Mouse (Mus musculus) heart, embryonic 13.5 days (tissue): ENCODE data around the gene Fam69a. TPM values are rescaled to one million over a fixed set of nuclear protein-coding genes. Genes with fewer than 3 reads are reported as not detected.

Experiments
- ATAC-seq: fragments of 200-750 bp; cut with Nextera tagmentation; 2 replicates; pipeline ENCODE4 v1.8.0; 2017; ENCODE audit warnings: moderate TSS enrichment; ENCODE audit not compliant: insufficient number of reproducible peaks, low FRiP score, low TSS enrichment; ENCODE audit errors: extremely low read depth
- H3K27ac ChIP-seq: fragments of 300-500 bp; sonication (generic); replicated peaks from 2 replicates; pipeline ENCODE4 v1.5.1; 2015; ENCODE audit warnings: moderate library complexity, mild to moderate bottlenecking, inconsistent platforms
- H3K27me3 ChIP-seq: fragments of 300-500 bp; sonication (generic); replicated peaks from 2 replicates; pipeline ENCODE4 v1.6.1; 2015; ENCODE audit warnings: mild to moderate bottlenecking, inconsistent platforms
- H3K36me3 ChIP-seq: fragments of 300-500 bp; sonication (generic); 2 replicates; pipeline ENCODE4 v1.6.1; 2015; ENCODE audit warnings: mild to moderate bottlenecking, inconsistent platforms
- H3K4me1 ChIP-seq: fragments of 300-500 bp; sonication (generic); 2 replicates; pipeline ENCODE4 v1.6.1; 2015; ENCODE audit warnings: inconsistent platforms
- H3K4me2 ChIP-seq: fragments of 300-500 bp; sonication (generic); 2 replicates; pipeline ENCODE4 v1.6.1; 2015; ENCODE audit warnings: inconsistent platforms, mild to moderate bottlenecking, moderate library complexity
- H3K4me3 ChIP-seq: fragments of 300-500 bp; sonication (generic); 2 replicates; pipeline ENCODE4 v1.5.1; 2015; ENCODE audit warnings: moderate library complexity, mild to moderate bottlenecking, inconsistent platforms
- H3K9ac ChIP-seq: fragments of 300-500 bp; sonication (generic); 2 replicates; pipeline ENCODE4 v1.6.1; 2015; ENCODE audit warnings: inconsistent platforms, mild to moderate bottlenecking, moderate library complexity
- H3K9me3 ChIP-seq: fragments of 300-500 bp; sonication (generic); 2 replicates; pipeline ENCODE4 v1.6.1; 2016; ENCODE audit warnings: inconsistent platforms
- WGBS: fragments of 180-500 bp; shearing (Covaris S2); methylation state at CpG from one replicate; pipeline ENCODE4 v1.1.7; 2015; ENCODE audit warnings: mixed read lengths; 5-methylcytosine and 5-hydroxymethylcytosine counted together
- polyA plus RNA-seq: library from polyadenylated mRNA; unstranded; fragments of >200 nt; fragmentation: Nextera tagmentation; extraction: Ambion mirVana; gene quantifications from 2 replicates; pipeline ENCODE4 v1.2.1, GENCODE M21; 2015

Fam69a gene
- polyA plus RNA-seq, 1 experiment from 2014 or later = 17.9 TPM

DNA sequence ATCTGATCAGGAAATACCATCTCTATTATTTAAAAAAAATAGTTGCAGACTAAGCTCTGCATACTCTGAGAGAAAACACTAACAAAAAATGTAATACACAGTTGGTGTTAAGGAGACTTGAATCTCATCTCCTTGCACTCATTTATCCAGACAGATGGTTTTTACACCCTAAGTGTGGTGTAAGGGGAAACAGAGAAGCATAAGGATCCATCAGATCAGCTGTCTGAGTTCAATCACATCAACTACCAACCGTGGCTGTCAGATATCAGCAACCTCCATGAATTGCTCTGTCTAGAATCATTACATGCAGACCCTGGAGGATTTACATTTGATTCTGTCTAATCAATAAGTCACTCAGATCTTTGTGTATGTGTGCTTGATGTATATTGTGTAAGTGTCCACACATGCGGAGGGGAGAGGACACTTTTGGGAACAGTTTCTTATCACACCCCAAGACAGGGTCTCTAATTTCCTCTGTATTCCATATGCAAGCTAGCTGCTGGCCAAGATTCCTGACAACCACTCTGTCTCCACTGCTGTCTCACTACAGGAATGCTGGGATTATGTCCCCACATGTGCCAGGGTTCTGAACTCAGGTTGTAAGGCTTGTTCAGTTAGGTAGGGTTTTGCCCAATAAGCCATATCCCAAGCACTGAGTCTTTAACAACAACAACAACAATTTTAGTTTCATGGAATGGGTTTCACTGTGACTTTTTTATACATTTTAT is 22.7 kb downstream of the Fam69a start:
- H3K9ac ChIP-seq = no peak overlapping the region
- H3K4me3 ChIP-seq = no peak overlapping the region
- peaks cover 39% of the 10 kb centered on the region for H3K4me1 ChIP-seq
- no peaks in the 10 kb centered on the region for H3K9me3 ChIP-seq
- no peak overlapping the region for H3K4me2 ChIP-seq
- 67% methylated on average over 2 of the region's 2 CpGs for WGBS
- no peak overlapping the region for H3K27ac ChIP-seq
- H3K27me3 ChIP-seq = no peaks in the 10 kb centered on the region
- H3K36me3 ChIP-seq = no peaks in the 10 kb centered on the region
- no peak for ATAC-seq

DNA sequence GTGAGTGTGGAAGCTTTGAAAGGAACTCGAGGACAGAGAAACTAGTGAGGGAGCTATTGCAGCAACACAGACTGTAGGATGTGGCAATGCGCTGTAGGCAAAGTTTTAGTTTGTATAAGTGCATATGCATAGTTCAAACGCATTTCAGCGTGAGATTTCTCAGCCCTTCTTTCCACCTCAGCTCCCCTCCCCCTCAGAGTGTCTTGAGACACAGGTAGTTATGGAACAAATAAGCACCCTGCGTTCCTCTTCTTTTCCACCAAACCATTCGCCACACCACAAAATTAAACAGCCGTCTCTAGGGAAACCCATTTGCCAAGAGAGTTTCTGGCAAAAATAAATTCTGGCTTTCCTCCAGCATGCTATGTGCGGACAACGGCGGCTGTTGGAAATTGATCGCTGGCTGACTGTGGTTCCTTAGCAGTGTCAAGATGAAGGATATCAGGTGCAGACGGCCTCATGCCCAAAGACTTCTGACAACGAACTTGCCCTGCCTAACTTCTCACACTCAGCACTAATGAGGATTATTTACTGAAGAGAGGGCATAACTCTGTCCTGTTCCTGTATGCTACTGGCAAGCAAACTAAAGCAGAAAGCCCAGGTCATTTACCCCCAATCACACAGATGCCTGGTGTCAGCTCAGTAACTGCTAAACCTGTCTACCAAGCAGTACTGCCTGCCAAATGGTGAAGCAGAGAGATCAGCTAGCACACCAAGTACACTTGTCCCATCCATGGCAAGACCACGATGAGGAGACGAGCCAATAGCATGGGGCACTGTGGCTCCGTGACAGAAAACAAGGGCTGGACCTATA is 25.2 kb downstream of the Fam69a start:
- peaks cover 37% of the 10 kb centered on the region for H3K4me1 ChIP-seq
- peak overlapping the region; percentile 40 for H3K4me3 ChIP-seq
- no peaks in the 10 kb centered on the region for H3K27me3 ChIP-seq
- no peaks in the 10 kb centered on the region for H3K36me3 ChIP-seq
- peak overlapping the region; percentile 66 for H3K4me2 ChIP-seq
- H3K27ac ChIP-seq = peak overlapping the region; percentile 56
- peak overlapping the region; percentile 61 for H3K9ac ChIP-seq
- no peaks in the 10 kb centered on the region; the same call in 1 of the 2 replicates for H3K9me3 ChIP-seq
- no peak; the same call in 1 of the 2 replicates for ATAC-seq
- WGBS = 41% methylated on average over 16 of the region's 16 CpGs

DNA sequence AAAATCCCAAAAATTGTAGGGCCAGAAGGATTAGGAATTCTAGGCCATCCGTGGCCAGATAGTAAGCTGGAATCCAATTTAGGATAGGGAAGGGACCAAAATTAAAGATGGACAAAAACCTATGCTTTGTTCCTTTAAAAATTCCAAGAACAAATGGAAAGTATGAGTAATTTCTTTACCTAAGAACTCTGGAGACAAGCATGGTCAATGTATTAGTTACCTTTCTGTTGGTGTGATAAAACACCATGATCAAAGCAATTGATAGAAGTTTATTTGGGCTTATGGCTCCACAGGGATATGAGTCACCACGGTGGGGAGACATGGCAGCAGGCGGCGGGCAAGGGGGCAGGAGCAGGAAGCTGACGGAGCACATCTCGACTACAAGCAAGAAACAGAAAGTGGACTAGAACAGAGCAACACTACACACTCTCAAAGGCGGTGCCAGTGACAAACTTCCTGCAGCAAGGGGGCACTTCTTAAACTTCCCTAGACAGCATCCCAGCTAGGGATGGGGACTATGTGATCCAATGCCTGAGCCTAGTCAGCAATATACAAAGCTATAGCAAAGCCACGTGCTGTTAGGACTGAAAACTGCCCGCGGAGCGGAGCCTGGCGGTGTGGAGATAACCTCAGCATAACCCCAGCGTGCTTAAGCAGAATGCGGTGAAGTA is 26.2 kb downstream of the Fam69a start:
- no peaks in the 10 kb centered on the region for H3K36me3 ChIP-seq
- no peaks in the 10 kb centered on the region; the same call in 1 of the 2 replicates for H3K9me3 ChIP-seq
- H3K27me3 ChIP-seq = no peaks in the 10 kb centered on the region
- peak overlapping the region; percentile 40 for H3K4me3 ChIP-seq
- ATAC-seq = no peak
- peaks cover 29% of the 10 kb centered on the region for H3K4me1 ChIP-seq
- peak overlapping the region; percentile 62 for H3K9ac ChIP-seq
- 32% methylated on average over 14 of the region's 14 CpGs for WGBS
- H3K4me2 ChIP-seq = peak overlapping the region; percentile 66
- H3K27ac ChIP-seq = no peak overlapping the region

DNA sequence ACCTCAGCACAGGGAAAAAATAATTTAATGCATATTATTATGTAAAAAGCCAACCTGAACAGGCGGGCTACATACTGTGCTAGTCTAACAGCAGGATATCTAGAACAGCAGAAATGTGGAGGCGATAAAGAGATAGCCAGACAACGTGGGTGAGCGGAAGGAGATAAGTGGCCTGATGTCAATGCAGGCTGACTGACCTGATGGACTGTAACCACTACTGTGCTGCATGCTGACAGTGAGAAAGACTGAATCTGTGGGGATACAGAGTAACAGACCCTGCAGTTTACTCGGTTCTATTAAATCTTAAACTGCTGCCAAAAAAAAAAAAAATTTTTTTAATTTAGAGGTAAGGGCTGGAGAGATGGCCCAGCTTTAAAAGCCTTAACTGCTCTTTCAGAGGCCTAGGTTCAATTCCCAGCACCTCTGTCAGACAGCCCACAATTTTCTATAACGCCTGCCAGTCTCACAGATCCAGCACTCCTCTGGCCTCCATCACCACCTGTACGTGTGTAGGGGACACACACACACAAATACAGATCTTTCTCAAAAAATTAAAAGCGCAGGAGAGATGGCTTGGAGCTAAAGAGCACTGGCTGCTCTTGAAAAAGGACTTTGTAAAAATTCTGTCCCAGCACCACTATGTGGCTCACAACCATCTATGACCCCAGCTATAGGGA is 27.1 kb downstream of the Fam69a start:
- Histone ChIP-seq H3K27me3 (no peaks in the 10 kb centered on the region), H3K4me2 (no peak overlapping the region), H3K9ac (no peak overlapping the region), H3K4me3 (no peak overlapping the region), H3K36me3 (no peaks in the 10 kb centered on the region), H3K27ac (no peak overlapping the region), H3K9me3 (no peaks in the 10 kb centered on the region; the same call in 1 of the 2 replicates), H3K4me1 (peaks cover 22% of the 10 kb centered on the region)
- no peak for ATAC-seq
- 70% methylated on average over 8 of the region's 8 CpGs for WGBS

DNA sequence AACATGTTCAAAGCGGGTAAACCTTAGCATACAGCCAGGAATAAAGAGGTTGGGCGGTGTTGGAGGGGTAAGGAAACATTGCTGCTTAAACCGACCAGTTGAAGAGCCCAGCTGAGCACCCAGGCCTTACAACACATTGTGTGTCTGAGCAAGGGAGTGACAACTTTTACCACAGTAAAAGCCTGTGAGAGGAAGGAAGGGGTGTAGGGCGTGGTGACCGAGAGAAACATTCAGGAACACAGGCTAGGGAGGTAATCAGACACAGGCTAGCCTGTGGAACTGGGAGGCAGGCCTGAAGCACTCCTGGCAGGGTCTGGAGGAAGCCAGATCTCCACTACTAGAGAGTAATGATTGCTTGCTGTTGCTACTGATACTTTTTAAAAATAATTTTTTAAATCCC is 36.2 kb downstream of the Fam69a start:
- ATAC-seq = no peak
- no peak overlapping the region for H3K4me3 ChIP-seq
- H3K9me3 ChIP-seq = no peaks in the 10 kb centered on the region
- no peaks in the 10 kb centered on the region for H3K36me3 ChIP-seq
- no peak overlapping the region for H3K27ac ChIP-seq
- peaks cover 18% of the 10 kb centered on the region for H3K4me1 ChIP-seq
- H3K9ac ChIP-seq = no peak overlapping the region
- H3K27me3 ChIP-seq = no peaks in the 10 kb centered on the region
- no peak overlapping the region for H3K4me2 ChIP-seq
- WGBS = 67% methylated on average over 5 of the region's 5 CpGs

DNA sequence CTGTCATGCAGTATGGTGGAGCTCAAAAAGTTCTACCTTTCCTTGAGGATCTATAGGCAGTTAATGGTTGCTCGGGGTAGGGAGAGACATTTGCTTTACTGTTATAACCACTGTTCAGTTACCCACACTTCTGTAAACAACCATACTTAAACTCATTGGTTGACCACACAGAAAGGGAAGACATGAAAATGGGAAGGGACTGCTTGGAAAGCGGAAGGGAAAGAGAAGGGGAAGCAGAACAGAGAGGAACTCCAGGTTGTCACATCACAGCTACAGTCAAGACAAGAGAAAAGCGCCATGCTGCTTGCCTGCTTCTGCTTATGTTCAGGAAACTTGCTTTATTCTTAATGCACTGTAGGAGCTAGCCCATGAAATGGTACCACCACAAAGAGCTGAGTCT is 37.3 kb downstream of the Fam69a start:
- Histone ChIP-seq H3K27me3 (no peaks in the 10 kb centered on the region), H3K36me3 (no peaks in the 10 kb centered on the region), H3K9me3 (no peaks in the 10 kb centered on the region), H3K4me2 (no peak overlapping the region), H3K9ac (no peak overlapping the region), H3K4me3 (no peak overlapping the region), H3K4me1 (peaks cover 18% of the 10 kb centered on the region), H3K27ac (no peak overlapping the region)
- 72% methylated on average over 3 of the region's 3 CpGs for WGBS
- no peak for ATAC-seq

DNA sequence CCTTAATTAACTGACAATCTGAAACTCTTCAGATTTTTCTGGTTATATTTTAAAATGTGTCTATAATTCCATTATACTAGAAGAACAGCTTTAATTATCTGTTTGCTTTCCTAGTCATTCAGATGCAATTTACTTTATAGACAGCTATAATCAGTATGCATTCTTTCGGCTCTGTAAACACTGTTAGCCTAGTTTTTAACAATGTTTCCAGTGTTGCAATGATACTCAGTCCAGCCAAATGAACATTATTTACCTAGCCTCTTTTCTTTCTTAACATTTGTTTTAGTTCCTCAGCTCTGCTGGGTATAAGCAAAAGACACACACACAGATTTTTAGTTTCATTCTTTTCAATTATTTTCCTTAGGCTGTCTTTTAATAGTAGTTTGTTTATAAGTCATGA is 38.0 kb downstream of the Fam69a start:
- Histone ChIP-seq H3K9me3 (no peaks in the 10 kb centered on the region), H3K4me2 (no peak overlapping the region), H3K27me3 (no peaks in the 10 kb centered on the region), H3K36me3 (no peaks in the 10 kb centered on the region), H3K4me3 (no peak overlapping the region), H3K4me1 (peaks cover 18% of the 10 kb centered on the region), H3K27ac (no peak overlapping the region), H3K9ac (no peak overlapping the region)
- ATAC-seq = no peak
- WGBS = 86% methylated on average over 1 of the region's 1 CpGs

DNA sequence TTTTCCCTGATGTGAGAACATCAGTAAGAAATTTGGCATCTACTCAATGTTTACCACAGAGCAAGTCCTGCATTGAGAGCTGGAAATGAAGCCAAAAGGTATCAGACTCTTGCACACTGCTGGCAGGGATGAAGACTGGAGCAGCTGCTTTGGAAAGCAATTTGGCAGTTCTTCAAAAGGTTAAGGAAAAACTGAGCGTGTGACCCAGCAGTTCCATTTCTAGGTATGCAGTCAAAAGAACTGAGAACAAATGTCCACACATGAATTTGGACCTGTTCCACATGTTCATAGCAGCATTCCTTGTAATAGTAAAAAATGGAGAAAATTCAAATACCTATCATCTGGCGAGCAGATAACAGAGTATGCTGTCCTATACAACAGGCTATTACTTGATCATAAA is 39.3 kb downstream of the Fam69a start:
- Histone ChIP-seq H3K27ac (peak overlapping the region; percentile 62), H3K27me3 (no peaks in the 10 kb centered on the region), H3K4me3 (no peak overlapping the region), H3K4me1 (peaks cover 18% of the 10 kb centered on the region), H3K9ac (no peak overlapping the region), H3K4me2 (no peak overlapping the region), H3K9me3 (no peaks in the 10 kb centered on the region), H3K36me3 (no peaks in the 10 kb centered on the region)
- peak; percentile 37; the same call in 1 of the 2 replicates for ATAC-seq
- 56% methylated on average over 2 of the region's 2 CpGs for WGBS

DNA sequence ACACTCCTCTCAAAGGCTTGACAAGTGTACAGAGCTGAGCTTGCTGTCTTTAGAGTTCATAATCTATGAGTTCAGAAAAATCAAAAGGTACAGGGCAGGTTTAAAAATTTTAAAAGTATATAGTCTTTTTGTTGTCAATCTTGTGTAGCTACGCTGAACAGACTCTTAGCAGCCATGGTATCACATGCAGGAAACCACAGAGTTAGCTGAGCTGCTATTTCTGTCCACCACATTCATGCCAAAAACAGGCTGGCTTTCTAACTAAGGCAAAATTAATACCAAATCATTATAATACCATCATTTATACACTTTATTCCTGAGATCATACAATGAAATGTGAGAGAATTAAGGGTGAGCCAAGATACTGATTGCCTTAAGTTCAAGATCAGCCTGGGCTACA is 40.4 kb downstream of the Fam69a start:
- Histone ChIP-seq H3K27ac (peak overlapping the region; percentile 62), H3K4me1 (peaks cover 18% of the 10 kb centered on the region), H3K4me3 (no peak overlapping the region), H3K9ac (no peak overlapping the region), H3K27me3 (no peaks in the 10 kb centered on the region), H3K4me2 (no peak overlapping the region), H3K36me3 (no peaks in the 10 kb centered on the region), H3K9me3 (no peaks in the 10 kb centered on the region)
- 80% methylated on average over 1 of the region's 1 CpGs for WGBS
- ATAC-seq = no peak

DNA sequence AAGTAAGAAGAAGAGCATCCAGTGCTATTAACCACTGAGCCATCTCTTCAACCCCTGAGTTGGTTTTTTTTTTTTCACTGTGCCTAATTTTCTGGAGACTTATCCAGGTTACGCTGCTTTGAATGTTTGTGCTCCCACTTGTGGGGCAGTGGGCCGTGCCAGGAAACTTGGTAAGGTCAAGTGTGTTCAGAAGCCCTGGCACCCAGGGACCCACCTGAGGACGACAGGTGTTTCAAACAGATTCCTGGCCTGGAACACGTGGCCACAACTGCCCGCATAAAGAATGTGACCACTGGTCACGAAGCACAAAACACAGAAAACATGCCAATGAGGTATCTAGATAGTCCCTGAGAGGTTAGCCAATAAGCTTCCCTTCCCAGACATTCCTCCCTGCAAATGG is 43.4 kb downstream of the Fam69a start:
- H3K36me3 ChIP-seq = no peaks in the 10 kb centered on the region
- no peaks in the 10 kb centered on the region for H3K9me3 ChIP-seq
- no peak for ATAC-seq
- H3K27me3 ChIP-seq = no peaks in the 10 kb centered on the region
- no peak overlapping the region for H3K9ac ChIP-seq
- no peak overlapping the region for H3K27ac ChIP-seq
- H3K4me3 ChIP-seq = no peak overlapping the region
- WGBS = 79% methylated on average over 6 of the region's 6 CpGs
- peaks cover 25% of the 10 kb centered on the region for H3K4me1 ChIP-seq
- H3K4me2 ChIP-seq = no peak overlapping the region

DNA sequence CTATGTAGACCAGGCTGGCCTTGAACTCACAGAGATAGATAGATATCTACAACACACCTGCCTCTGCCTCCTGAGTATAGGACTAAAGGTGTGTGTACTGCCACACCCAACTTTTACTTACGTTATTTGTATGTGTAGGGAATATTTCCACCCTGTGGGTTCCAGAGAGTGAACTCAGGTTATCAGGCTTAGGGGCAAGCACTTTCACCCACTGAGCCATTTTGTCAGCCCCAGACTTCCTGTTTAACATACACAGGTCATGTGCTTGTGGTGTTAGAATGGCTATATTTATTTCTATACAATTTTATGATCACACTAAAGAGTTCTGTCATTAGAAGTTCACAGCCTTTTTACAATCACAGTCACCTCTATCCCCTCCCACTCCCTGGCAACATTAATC is 43.9 kb downstream of the Fam69a start:
- Histone ChIP-seq H3K9me3 (no peaks in the 10 kb centered on the region), H3K4me1 (peaks cover 23% of the 10 kb centered on the region), H3K4me3 (no peak overlapping the region), H3K9ac (no peak overlapping the region), H3K4me2 (no peak overlapping the region), H3K27me3 (no peaks in the 10 kb centered on the region), H3K36me3 (no peaks in the 10 kb centered on the region), H3K27ac (no peak overlapping the region)
- 80% methylated on average over 1 of the region's 1 CpGs for WGBS
- ATAC-seq = no peak
